Mouse (Mus musculus) adrenal gland, postnatal 4 days (tissue): ENCODE measurements around the gene Rnase2b. TPM values are rescaled to one million over a fixed set of nuclear protein-coding genes. Genes with fewer than 3 reads are reported as not detected.

Experiments
- total RNA-seq, 2 experiments: library from RNA; stranded (reverse); gene quantifications; 2 replicates each; pipeline ENCODE4 v1.2.3; 2021

The Rnase2b gene
- total RNA-seq, 2 experiments from 2014 or later: not detected

Other genes starting within 250 kb of the Rnase2b start
- 10 to 100 TPM; 62.9 to 66.0 TPM for gene Osgep, start 237.4 kb upstream of the Rnase2b start, total RNA-seq
- gene Apex1, start 237.3 kb upstream of the Rnase2b start, total RNA-seq: 100 to 1,000 TPM; 100 to 106 TPM
- gene Pip4p1, start 231.4 kb upstream of the Rnase2b start, total RNA-seq: 10 to 100 TPM; 49.5 to 57.8 TPM
- gene Pnp, start 231.2 kb upstream of the Rnase2b start, total RNA-seq: 10 to 100 TPM; 36.8 to 39.4 TPM
- gene Gm49342, start 217.7 kb upstream of the Rnase2b start, total RNA-seq: 10 to 100 TPM; 28.1 to 33.3 TPM
- 1 to 10 TPM; 1.4 to 2.5 TPM for gene Pnp2, start 206.3 kb upstream of the Rnase2b start, total RNA-seq
- under 1 TPM in 1 of 2 experiments, not detected in 1; 0.25 TPM for gene Rnase10, start 154.5 kb upstream of the Rnase2b start, total RNA-seq
- gene Rnase9, start 120.4 kb upstream of the Rnase2b start, total RNA-seq: not detected
- not detected for gene Rnase11, start 112.1 kb upstream of the Rnase2b start, total RNA-seq
- under 1 TPM in 1 of 2 experiments, not detected in 1; 0.64 TPM for gene Rnase12, start 104.6 kb upstream of the Rnase2b start, total RNA-seq
- not detected for gene Olfr750, start 87.8 kb upstream of the Rnase2b start, total RNA-seq
- 10 to 100 TPM; 59.1 to 73.4 TPM for gene Rnase4, start 71.2 kb upstream of the Rnase2b start, total RNA-seq
- 10 to 100 TPM in 1 of 2 experiments, 1 to 10 TPM in 1; 9.9 to 10.7 TPM for gene Ang, start 71.1 kb upstream of the Rnase2b start, total RNA-seq
- under 1 TPM in 1 of 2 experiments, not detected in 1; 0.28 TPM for gene Eddm3b, start 47.8 kb upstream of the Rnase2b start, total RNA-seq
- gene Rnase6, start 38.4 kb upstream of the Rnase2b start, total RNA-seq: 1 to 10 TPM in 1 of 2 experiments, under 1 TPM in 1; 0.84 to 1.6 TPM
- 100 to 1,000 TPM in 1 of 2 experiments, not detected in 1; 401 TPM for gene Rnase1, start 15.5 kb upstream of the Rnase2b start, total RNA-seq
- gene Ang2, start 36.9 kb downstream of the Rnase2b start, total RNA-seq: not detected
- not detected for gene Ear14, start 41.1 kb downstream of the Rnase2b start, total RNA-seq
- gene Rnase2a, start 93.9 kb downstream of the Rnase2b start, total RNA-seq: not detected
- gene Gm7247, start 199.5 kb downstream of the Rnase2b start, total RNA-seq: not detected
- not detected for gene Vmn2r88, start 248.6 kb downstream of the Rnase2b start, total RNA-seq